Mouse (Mus musculus) WW6 (cell line): Measurements from ENCODE around the gene Pcgf5.

Source experiments
- DNase-seq: peaks from one replicate; pipeline ENCODE4 v3.0.0-alpha.2; 2013; ENCODE audit warnings: low read depth, low spot score

The Pcgf5 gene

DNA sequence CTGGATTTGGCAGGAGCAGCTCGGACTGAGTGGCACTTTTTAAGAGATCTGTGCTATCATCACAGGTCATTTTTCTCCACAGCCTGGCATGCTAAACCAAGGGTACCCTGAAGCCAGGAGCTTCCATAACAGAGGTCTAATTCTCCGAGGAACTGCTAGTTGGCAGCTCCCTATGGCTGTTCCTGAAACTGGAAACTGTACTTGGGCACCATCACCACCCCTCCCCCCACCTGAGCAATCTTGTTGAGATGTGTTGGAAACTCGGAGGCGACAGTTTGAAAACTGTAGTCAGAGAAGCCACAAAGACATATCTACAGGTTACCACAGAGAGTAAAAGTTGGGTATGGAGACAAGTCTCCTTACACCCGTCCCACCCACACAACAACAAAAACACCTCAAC lies 129.6 kb downstream of the Pcgf5 start:
- DNase-seq: no peak

DNA sequence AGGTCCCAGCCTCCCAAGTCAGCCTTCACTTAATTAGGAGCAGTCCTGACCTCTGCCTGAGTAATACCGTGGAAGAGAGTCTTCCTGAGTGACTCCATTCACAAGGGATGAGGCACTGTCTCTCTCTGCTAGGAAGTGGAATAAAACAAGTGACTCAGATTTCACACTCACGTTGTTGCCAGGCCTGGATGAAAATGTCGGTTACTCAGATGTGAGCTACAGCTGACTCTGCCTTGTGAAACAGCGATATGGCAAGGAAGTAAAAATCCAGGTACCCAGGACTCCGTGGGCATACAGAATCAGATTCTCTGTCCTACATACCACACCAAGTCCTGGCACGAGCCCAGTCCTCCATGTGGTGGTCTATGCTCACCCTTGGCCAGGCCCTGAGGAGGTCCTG lies 142.8 kb downstream of the Pcgf5 start:
- no peak for DNase-seq

DNA sequence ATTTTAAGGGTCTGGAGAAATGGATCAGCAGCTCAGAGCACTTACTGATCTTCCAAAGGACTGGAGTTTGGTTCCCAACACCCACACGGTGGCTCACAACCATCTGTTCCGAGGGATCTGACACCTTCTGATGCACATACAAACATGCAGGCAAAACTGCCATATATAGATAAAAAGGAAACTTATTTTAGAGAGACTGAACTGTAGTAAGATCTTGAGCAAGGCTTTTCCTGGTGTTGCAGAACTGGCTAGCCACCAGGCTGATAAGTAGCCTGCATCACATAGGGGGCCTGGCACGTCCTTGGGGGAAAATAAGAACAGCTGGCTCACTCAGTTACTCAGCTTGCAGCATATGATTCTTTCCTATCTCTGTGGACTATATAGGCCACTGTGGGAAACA lies 147.4 kb downstream of the Pcgf5 start:
- DNase-seq: no peak

DNA sequence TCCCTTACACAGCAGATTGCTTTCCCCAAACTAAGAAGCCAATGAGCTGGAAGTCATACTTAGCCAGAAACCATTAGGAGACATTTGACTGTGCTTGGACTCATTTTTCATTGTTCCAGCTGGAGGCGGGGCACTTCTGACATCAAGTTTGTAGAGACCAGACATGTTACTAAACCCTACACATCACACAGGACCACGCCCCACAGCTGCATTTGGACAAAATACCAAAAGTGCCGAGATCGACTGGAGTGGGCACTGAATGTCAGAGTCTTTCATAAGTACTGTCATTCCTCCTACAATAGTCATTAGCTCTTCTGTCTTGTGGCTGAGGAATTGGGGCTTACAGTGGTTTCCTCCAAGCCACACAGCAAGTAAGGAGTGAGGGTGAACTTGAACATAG lies 148.4 kb downstream of the Pcgf5 start:
- DNase-seq: no peak

DNA sequence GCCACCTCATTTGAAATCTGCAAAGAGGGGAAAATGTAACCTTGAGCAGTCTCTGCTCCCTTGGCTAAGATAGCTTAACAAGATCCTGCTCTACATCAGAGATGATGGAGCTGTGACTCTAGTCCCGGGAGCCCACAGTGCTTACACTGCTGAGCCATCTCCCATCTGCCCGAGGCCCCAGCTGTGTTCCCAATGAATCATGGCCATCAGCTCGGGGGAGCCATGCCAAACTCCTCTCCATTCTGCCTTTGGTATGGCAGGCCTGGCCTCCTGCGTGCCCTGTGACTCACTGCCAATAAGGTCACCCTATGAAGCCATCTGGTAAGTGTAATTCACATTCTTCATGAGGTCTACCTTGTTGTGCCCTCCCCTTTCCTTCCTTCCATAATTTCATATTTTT lies 149.0 kb downstream of the Pcgf5 start:
- DNase-seq: no peak

DNA sequence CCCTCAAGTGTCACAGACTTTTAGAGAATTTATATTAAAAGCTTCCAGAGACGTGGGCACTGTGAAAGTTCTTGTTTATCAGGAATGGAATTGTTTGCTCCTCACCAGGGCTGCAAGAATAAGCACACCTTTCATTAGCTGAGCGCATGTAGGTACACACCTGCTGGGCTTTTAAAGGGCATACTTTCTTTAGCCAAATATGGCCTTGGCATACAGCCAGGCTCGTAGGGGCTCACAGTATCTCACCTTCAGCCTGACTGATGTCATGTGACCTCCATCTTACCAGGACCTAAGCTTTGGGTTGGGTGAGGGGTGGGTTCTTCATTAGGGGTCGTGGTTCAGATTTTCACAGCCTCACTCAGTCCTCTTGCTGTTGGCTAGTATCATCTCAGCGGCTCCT lies 149.6 kb downstream of the Pcgf5 start:
- no peak for DNase-seq

DNA sequence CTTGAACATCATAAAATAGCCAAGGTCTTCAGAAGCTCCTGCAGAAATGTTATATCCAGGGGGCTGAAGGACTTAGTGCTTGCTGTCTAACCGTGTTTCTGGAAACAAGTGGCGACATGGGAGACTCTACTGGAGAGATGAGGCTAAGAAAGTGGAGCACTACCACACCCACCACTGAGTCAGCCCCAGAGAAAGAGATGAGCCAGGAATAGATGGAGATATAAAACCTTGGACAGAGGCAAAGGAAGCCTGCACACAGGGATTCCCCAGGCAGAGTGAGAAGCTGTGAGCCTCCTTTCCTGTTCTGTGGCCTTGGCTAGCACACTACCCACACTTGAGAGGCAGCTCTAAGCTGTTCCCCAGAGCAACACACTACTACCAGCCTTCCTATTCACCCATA lies 156.6 kb downstream of the Pcgf5 start:
- DNase-seq: no peak
